Mouse (Mus musculus) olfactory bulb, adult 2 months (tissue): ENCODE measurements around the gene Cemip2.

Experiments used
- CTCF ChIP-seq: fragments of 200-500 bp; IDR thresholded peaks from 2 replicates; pipeline ENCODE4 v1.5.1; 2012; ENCODE audit warnings: low read depth, mild to moderate bottlenecking, low read length, moderate library complexity; ENCODE audit not compliant: insufficient read depth
- POLR2A ChIP-seq: fragments of 200-500 bp; IDR thresholded peaks from 2 replicates; pipeline ENCODE4 v1.6.1; 2012; ENCODE audit warnings: mild to moderate bottlenecking, low read depth, low read length, moderate library complexity; ENCODE audit not compliant: insufficient read depth

GRCm38 (mm10) chr19:21796333-21796732 lies 18.2 kb downstream of the Cemip2 start:
- no peak for TF ChIP-seq CTCF
- no peak for TF ChIP-seq POLR2A
